Mouse (Mus musculus) cerebellum, postnatal 36 days (tissue): Measurements from ENCODE around the gene Spen.

Source experiments
- DNase-seq, 2 experiments: peaks; one replicate each; pipeline ENCODE4 v3.0.0; 2021 to 2022; ENCODE audit warnings: mixed read lengths in 2 of 2

The Spen gene

GRCm38 (mm10) chr4:141445328-141445720 is 93.1 kb downstream of the Spen start:
- no peak for DNase-seq

- DNase-seq, result peak; percentile 86 to 89
These were observed 93.7 kb downstream of the Spen start, which contains the start of gene Zbtb17 for GRCm38 (mm10) chr4:141444451-141445327. Gene Zbtb17 (plus strand): TSS chr4:141444654.

DNA sequence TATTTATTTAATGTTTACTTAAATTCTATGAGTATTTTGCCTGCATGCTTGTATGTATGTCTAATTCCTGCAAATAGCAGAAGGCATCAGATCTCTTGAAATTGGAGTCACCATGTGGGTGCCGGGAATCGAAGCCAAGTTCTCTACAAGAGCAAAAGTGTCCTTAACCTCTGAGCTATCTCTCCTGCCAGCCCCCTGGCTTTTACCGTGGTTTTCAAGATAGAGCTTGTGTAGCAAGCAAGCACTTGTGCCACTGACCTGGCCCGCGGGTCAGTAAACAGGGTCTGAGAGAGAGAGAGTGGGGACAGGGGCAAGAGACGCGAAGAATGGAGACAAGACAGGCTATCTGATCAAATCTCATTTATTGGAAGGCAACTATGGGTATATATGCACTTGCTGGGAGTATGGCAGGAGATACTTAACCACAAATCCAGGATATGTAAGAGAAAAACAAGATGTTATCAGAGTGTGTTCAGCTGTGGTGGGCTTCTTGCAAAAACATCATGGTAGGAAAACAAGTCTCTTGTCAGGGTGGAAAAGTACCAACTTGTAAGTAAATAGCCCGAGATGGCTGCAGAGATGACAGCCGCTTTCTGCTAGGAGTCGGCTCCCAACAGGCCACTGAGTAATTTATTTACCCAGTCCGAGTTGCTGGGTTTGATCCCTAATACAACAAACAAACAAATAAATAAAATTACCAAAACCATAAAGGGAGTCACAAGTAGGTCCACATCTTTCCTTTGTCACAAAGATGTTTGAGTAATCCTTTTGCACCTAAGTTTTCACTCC is 94.6 kb downstream of the Spen start:
- no peak for DNase-seq

- DNase-seq, result no peak
These were observed 97.5 kb downstream of the Spen start for GRCm38 (mm10) chr4:141440877-141441276.

DNA sequence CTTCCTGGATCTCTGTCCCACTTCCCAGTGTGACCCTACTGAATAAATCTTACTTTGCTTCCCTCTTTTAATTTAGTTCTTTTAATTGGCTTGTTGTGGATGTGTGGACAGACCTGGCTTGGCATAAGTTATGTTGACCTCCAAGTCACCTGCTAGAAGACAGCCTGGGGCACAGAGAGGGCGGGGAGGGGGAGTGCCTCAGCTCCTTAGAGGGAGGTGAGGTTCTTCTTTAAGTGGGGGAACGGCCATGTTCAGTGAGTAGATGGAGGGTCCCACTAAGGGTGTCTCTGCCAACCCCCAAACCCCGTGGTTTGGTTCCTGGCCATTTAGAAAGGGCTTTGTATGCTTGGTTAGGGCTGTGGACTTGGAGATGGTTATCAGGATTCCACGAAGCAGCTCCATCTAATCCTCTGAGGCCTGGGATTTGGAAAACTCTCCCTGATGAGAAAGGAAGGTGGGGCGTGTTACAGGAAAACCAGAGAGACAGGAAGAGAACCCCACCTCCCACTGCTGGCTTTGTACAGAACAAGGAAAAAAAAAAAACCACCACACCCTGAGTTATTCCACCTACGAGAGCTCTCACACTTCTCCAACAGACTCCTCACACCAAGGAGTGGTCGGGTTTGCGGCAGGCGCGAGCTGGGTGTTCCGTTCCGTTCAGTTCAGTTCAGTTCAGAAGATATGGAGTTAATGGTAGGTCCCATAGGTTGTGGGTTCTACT is 99.2 kb downstream of the Spen start:
- DNase-seq, result no peak

DNA sequence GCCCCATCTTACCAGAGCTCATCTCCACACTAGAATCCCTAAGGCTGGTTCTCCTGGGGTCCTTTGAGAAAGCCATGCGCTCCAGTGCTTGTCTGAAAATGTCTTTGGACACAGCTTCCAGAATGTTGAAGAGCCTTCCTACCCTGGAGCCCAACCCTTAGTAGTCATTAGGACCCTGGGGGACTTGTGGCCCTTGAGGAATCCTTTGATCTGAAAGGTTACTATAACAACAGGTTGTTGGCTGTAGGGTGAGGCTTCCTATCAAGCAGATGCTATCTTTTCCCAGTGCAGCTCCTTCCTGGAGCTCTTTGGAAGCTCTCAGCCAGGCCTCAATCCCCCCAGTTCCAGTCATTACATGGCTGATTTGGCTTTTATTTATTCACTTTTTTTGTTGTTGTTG is 102.4 kb downstream of the Spen start, which contains the start of gene Srarp:
Gene Srarp (minus strand): TSS at position 132 of the 400 bp plus-strand sequence.
- no peak for DNase-seq

DNA sequence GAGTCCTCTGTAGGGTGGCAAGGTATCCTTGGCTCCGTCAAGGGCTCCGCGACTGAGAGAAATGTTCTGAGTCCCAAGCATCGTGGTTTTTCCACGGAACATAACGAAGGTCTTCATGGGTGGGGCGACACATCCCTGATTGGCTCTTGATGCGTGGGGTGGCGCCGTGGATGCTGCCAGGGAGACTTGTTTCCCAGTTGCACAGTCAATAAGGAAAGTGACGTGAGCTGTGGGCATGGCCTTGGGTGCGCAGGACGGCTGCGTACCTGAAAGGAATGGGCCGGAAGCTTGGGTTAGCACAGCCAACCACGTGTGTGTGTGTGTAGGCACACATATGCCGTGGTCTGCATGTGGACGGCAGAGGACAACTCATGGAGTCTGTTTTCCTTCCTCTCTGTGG is 105.2 kb downstream of the Spen start:
- no peak for DNase-seq

GRCm38 (mm10) chr4:141432666-141433065 is 105.7 kb downstream of the Spen start:
- DNase-seq, result peak; percentile 48 to 50

DNA sequence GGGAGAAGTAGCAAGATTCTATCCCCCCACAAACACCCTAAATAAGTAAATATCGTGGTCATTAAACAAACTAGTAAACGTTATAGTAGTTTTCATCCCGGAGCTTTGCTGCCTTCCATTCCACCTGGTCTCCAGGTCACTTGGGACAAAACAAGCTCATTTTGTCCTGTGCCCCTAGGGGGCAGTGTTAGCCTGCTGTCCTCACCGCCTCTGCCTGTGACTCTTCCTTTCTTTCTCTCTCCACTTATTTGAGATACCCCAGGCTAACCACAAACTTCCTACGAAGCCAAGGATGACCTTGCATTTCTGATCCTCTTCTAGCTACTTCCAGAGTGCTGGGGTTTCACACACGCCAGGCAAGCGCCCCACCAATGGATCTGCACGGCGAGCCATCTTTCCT is 107.4 kb downstream of the Spen start:
- DNase-seq, result peak; percentile 82 to 84

DNA sequence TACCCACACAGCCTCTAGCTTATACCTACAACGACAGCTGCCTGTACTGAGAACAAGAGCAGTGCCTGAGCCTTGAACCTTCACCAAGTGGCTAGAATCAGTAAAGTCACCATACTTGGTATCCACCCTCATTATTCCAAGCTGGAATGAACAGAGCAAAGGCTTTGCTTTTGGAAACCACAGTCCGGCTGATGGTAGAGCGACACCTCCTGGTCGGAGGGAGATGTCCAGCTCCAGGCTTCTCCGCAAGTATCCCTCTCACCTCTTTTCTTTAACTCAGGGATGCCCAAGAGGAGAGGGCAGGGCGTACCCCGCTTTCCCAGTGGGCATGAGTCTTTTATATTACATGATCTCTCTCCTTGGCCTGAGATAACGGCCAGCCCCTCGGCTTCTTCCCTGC is 108.5 kb downstream of the Spen start:
- DNase-seq, result no peak

DNA sequence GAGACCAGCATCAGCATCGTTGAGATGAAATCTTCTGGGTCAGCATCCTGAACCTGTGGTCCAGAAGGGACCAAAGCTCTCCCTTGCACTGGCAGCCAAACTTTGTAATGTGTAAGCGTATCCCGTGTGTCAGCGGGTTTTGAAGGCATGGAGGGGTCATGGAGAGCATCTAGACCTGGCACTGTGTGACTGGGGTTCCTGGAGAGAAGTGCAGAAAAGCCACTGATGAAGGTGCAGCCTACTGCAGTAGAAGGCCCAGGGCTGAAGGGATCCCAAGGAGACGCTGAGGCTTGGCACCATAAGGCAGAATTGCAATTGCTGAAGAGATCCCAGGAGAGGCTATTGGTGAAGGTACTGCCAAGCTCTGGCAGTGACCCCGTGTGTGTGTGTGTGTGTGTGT is 109.0 kb downstream of the Spen start:
- DNase-seq, result no peak

DNA sequence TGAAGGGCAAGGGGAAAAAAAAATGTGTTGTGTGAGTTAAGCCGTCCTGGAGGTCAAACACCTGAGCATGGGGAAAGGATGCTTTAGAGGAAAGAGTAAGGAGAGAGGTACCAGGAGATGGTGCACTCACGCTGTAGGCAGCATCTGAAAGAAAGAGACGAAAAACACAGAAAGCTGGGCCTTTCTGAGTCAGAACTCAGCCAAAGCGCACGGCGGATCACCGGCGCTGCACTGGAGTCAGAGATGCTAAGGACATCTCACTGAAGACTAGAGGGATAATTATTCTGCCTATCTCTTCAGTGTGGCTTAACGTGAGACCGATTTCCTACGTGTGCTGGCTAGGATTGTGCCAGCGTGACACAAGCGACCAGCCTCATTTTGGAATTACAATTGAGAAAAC is 110.5 kb downstream of the Spen start:
- no peak for DNase-seq

DNA sequence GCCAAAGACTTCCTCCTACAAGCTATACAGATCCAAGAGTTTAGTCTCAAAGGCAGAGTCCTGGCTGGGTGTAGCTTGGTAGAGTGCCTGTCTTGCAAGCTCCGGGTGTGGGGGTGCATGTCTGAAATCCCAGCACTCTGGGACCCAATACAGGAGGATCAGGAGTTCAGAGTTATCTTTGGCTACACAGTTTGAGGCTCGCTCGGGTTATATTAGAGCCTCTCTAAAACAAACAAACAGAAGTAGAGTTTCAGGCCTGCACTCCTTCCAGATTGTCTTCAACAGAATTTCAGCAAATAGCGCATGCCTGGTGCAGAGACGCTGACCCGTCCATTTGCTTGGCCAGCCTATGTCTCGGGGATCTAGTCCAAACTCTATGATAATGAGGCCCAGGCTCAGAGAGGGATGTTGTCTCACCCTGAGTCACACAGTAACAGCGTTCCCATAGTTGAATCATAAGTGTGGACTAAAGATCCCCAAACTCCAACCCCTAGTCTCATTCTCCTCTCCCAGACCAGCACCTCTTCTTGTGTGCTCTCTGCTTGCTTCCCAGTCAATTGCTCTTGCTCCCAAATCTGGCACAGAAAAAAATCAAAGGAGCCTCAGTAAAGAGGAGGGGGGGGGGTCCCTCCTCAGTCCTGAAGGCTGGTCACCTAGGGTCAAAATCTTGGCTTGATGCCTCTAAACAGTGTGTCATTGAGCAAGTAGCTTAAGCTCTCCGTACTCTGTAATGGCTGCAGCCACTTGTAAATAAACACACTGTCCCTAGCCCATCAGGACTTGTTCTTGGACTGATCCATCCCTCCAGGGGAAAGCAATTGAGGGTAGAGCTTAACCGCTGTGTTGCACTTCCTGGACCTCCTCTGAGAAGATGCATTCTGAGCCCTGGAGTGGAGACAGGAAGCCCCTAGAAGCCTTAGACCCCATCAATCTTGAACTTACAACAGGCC is 111.3 kb downstream of the Spen start:
- DNase-seq, result no peak

DNA sequence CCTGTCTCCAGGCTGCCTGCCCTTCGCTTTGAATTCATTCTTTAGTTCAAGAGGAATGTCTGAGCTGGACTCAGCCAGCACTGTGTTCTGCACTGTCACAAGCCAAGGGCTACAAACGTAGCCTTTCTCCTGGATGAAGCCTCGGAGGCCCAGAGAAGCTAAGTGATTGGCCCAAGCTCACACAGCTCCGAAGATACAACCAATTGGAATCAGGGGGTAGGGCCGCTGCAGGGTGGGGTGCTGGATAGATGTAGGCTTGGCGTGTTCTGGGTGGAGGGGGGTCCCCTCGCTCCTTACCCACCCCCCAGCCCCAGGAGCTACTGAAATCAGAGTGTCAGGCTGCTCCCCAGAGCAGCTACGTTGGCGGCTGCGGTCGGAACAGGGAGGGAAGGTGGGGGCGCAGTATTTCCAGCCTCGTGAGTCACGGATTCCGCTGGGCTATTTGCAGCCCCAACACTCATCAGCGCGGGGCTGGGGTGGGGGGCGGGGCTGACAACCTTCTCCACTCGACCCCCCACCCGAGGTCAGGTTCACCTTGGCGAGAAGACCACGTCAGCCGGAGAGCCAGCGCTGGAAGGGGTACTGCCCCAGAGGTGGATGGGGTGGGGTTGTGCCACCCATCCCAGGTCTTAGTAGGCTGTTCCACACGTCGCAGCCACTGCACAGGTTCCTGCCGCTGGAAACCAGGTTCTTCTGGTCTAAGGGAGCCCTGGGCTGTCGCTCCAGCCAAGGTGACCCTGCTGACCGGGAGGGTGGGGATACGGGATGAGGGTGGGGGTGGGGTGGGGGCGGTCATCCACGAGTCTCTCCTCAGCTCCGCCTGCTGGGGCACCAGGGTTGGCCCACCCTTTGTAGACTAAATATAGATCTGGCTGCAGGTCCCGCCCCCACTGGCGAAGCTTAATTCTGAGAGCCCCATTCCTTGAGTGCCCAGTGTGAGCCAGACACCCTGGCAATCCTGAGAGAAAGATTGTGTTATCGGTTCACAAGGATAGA is 112.6 kb downstream of the Spen start:
- peak; percentile 46 to 50 for DNase-seq

GRCm38 (mm10) chr4:141423691-141424431 is 114.5 kb downstream of the Spen start:
- DNase-seq, result no peak

DNA sequence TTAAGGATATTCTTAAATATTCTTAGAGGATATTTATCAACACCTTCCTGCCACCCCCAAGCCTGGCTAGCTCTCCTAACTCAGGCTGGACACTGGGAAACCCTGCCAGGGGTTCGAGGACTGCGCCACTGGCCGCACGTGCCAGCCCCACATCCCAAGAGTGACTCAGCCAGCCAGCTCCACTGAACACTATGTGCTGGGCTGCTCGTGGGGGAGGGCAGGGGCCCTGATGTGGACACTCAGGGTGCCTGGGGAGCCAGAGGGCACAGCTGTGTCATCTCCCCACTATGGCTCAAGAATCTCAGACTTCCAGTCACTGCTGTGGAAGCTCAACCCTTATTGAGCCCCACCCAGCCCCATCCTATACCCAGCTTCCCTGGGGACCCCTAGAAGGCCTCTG is 115.1 kb downstream of the Spen start:
- DNase-seq, result no peak

DNA sequence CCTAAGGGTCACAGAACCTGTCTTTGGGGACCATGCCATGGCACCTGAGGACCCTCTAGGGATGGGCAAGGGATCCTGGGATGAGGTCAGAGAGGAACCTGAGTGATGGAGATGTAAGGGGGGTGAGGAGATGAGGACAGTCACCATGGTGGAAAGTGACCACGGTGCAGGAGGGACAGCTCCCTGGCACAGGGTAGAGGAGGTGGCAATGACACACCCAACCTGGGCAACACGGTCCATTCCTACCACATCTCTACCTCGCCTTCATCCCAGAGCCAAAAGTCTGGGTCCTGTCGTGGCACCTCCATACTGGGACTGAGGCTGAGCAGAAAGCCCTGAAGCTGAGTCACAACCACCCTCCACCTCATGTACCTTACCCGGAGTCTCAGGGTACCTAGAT is 115.6 kb downstream of the Spen start:
- DNase-seq, result no peak

- peak; percentile 41 to 54 for DNase-seq
These were observed 117.0 kb downstream of the Spen start for GRCm38 (mm10) chr4:141421423-141421822.

GRCm38 (mm10) chr4:141420886-141421285 is 117.5 kb downstream of the Spen start:
- DNase-seq, result no peak
